Mouse (Mus musculus) CD4-positive, CD25-positive, alpha-beta regulatory T cell (primary cell): Measurements from ENCODE around the gene Hes1. TPM values are rescaled to one million over a fixed set of nuclear protein-coding genes. Genes with fewer than 3 reads are reported as not detected.

Experiments used
- polyA plus RNA-seq: library from polyadenylated mRNA; unstranded; fragments of 100-300 nt; shearing (Covaris generic); gene quantifications from one replicate; pipeline ENCODE4 v1.2.1, GENCODE M21; 2017

Hes1 gene
- 0.48 TPM for polyA plus RNA-seq

GRCm38 (mm10) chr16:30063984-30064453 is at the start of gene Hes1:
Gene Hes1, plus strand, starts transcription at chr16:30064384.

Other genes starting within 250 kb of the Hes1 start
- not detected for gene Cpn2, start 203.1 kb downstream of the Hes1 start, polyA plus RNA-seq
- gene Lrrc15, start 218.9 kb downstream of the Hes1 start, polyA plus RNA-seq: not detected
- gene Gp5, start 246.4 kb downstream of the Hes1 start, polyA plus RNA-seq: 0.18 TPM